Mouse (Mus musculus): ENCODE measurements around the gene Col27a1. TPM values are rescaled to one million over a fixed set of nuclear protein-coding genes. Genes with fewer than 3 reads are reported as not detected.
A peak's percentile ranks its signal among the peaks of the same experiment; 100 is the strongest.
"Not testable (repeated sequence)": the region's sequence is repeated elsewhere in the genome, so short reads cannot be mapped to it uniquely, and the experiment has no call there.

The Col27a1 gene
- polyA plus RNA-seq, 1 experiment from 2014 or later = 2.8 TPM

DNA sequence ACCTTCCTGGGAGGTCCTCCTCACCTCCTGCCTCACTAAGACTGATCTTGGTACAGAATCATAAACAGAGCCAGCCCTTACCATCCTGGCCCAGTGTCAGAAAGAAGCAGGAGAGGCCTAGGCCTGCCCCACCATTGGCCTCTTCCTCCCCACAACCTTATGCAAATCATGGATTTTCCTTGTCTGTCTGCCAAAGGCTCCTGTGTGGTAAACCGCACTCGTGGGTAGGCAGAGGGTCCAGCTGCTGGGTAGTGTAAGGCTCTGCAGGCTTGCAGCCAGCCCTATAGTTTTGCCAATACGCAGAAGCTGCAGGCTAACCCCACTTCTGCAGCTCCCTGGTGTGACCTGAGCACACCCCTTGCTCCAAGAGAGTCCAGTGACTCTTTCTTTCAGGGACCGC is 88.8 kb downstream of the Col27a1 start:
- DNase-seq (ENCODE audit: extremely low spot score, low spot score) = no peak
- H3K27ac ChIP-seq = no peak overlapping the region
- no peaks in the 10 kb centered on the region for H3K36me3 ChIP-seq (replicated peaks)
- no peak overlapping the region for H3K4me3 ChIP-seq
- H3K9me3 ChIP-seq = no peaks in the 10 kb centered on the region
- H3K4me1 ChIP-seq = peaks cover 2% of the 10 kb centered on the region; the same call in 1 of the 2 replicates
- 78% methylated on average over 4 of the region's 4 CpGs for WGBS
- H3K27me3 ChIP-seq (ENCODE audit: poor library complexity, severe bottlenecking) = no peaks in the 10 kb centered on the region

DNA sequence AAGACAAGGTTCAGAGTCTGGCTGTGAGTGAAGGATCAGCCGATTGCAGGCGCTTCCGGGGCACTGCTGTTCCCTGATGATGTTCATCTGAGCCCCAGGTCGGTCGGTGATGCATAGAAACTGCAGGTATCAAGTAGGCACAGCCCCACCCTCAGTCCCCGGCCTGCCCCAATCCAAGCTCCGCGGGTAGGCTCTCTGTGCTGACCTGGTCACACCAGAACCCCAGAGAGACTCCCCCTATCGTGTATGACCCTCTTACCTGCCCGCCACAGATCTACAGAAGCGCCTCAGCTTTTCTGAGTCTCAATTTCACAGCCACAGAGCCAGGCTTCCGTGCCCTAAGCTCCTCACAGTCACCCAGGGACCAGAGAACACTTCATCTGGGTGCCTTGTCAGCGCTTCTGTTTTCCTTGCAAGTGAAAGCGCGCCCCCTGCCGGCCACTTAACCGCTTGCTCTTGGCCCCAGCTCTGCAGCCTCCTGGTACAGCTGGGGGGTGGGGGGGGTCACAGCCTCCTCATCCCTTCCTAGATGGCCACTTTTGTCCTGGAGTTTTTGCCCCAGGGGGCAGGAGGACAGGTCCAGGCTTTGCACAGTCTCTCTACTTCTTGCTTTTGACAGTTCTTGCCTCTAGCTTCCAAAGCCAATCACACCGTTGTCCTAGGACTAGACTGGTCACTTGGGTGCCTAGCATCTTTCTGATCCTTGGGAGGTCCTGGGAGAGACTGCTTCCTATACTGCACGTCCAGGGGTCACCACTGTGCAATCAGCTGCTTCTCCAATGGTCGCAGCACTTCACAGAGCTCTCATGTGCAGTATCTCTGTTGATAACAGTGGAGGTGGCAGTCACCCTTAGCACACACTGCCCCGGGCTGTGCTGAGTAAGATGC is 93.6 kb downstream of the Col27a1 start:
- no peaks in the 10 kb centered on the region for H3K27me3 ChIP-seq (ENCODE audit: poor library complexity, severe bottlenecking)
- H3K27ac ChIP-seq = no peak overlapping the region
- 31% methylated on average over 21 of the region's 21 CpGs for WGBS
- peak; percentile 83 for DNase-seq (ENCODE audit: extremely low spot score, low spot score)
- H3K9me3 ChIP-seq = no peaks in the 10 kb centered on the region
- no peak overlapping the region for H3K4me3 ChIP-seq
- peaks cover 2% of the 10 kb centered on the region; the same call in 1 of the 2 replicates for H3K4me1 ChIP-seq
- no peaks in the 10 kb centered on the region for H3K36me3 ChIP-seq (replicated peaks)

DNA sequence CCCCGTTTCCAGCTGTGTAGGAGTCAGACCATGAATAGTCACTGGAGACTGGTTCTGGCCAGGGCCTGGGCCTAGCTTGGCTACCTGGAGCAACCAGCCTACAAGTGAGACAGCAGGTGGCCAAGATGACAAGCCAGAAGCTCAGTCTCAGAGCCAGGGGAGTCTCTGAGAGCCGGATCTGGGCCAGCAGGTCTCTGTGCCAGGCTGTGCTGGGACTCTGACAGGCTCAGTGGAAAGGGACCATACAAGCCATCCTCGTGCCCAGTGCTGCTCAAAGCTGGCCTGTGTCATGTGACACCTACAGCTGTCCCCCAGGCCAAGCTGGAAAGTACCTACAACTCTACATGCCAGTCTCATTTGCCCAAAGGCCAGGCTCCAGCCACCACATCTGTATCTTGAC is 94.5 kb downstream of the Col27a1 start:
- WGBS = 78% methylated on average over 3 of the region's 3 CpGs
- Histone ChIP-seq H3K36me3 (replicated peaks) (no peaks in the 10 kb centered on the region), H3K9me3 (no peaks in the 10 kb centered on the region), H3K27ac (no peak overlapping the region), H3K4me3 (no peak overlapping the region), H3K27me3 (ENCODE audit: poor library complexity, severe bottlenecking) (no peaks in the 10 kb centered on the region), H3K4me1 (peaks cover 2% of the 10 kb centered on the region; the same call in 1 of the 2 replicates)
- DNase-seq (ENCODE audit: extremely low spot score, low spot score) = no peak

DNA sequence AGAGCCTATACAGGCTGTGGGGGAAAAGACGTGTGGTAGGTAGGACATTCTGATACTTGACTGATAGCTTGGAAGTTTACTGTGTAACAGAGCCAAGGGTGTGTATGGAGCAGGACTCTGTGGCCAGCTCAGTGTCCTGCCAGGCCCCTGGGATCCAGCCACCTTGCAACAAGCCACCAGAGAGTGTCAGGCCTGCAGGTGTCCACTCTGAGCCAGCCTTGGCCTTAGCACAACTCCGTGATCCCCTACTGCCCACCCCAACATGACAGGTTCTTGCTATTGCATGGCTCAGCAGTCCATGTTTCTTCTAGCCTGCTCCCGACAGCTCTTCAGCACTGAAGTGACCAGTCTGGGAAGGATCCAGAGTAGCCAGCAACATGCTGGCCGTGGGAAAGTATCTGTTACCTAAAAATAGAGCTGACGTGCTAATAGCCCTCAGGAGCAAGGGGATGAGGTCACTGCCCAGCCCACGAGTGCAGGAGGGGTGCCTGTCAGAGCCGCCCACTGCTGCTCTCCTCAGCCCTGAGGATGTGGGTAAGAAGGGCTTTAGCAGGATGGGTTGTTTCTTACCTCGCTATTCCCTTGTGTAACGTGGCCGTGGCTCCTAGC is 96.5 kb downstream of the Col27a1 start:
- Histone ChIP-seq H3K4me1 (peaks cover 2% of the 10 kb centered on the region; the same call in 1 of the 2 replicates), H3K36me3 (replicated peaks) (no peaks in the 10 kb centered on the region), H3K4me3 (no peak overlapping the region), H3K9me3 (no peaks in the 10 kb centered on the region), H3K27ac (no peak overlapping the region), H3K27me3 (ENCODE audit: poor library complexity, severe bottlenecking) (no peaks in the 10 kb centered on the region)
- DNase-seq (ENCODE audit: extremely low spot score, low spot score) = no peak
- 75% methylated on average over 10 of the region's 10 CpGs for WGBS

DNA sequence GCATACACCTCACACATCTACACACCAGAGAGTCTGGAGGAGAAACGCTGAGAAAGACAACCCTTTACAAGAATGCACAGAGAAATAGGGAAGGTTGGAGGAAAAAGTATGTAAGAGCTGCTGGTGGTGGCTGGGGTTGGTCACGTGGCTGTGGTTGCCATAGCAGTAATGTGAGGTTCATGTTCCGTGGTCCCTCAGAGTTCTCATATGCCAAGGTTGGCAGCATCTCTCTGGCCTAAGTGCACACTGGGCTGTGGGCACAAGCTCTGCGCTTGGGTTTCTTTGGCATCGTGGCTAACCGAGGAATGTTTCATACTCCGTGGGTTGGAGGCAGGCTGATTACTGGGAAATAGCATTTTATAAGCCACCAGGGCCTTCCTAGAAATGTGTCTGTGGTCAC is 97.6 kb downstream of the Col27a1 start:
- WGBS = 94% methylated on average over 7 of the region's 7 CpGs
- Histone ChIP-seq H3K9me3 (no peaks in the 10 kb centered on the region), H3K27ac (no peak overlapping the region), H3K4me3 (no peak overlapping the region), H3K36me3 (replicated peaks) (0 out of 2 replicates have a peak, but pooled peaks cover 2% of the 10 kb centered on the region), H3K27me3 (ENCODE audit: poor library complexity, severe bottlenecking) (no peaks in the 10 kb centered on the region), H3K4me1 (peaks cover 2% of the 10 kb centered on the region; the same call in 1 of the 2 replicates)
- no peak for DNase-seq (ENCODE audit: extremely low spot score, low spot score)

DNA sequence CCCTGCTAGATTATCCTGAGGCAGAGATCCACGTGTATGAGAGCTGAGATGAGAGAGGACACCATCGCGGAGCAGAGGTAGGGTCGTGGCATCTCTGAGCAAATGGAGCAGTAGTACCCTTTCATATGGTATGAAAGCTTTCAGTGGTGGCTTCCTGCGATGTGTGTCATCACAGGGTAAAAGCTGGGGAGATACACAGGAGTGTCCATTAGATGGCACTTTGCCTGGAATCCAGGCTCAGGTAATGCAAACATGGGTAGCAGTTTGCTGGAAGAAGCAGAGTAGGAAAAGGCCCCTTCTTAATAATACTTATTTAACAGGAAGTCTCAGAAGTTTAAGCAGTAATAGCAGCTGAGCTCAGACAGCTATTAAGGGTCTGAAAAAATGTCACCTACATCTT is 100.3 kb downstream of the Col27a1 start:
- no peaks in the 10 kb centered on the region for H3K27me3 ChIP-seq (ENCODE audit: poor library complexity, severe bottlenecking)
- no peak overlapping the region for H3K27ac ChIP-seq
- WGBS = 73% methylated on average over 5 of the region's 5 CpGs
- no peaks in the 10 kb centered on the region for H3K4me1 ChIP-seq
- no peaks in the 10 kb centered on the region for H3K9me3 ChIP-seq
- 0 out of 2 replicates have a peak, but pooled peaks cover 5% of the 10 kb centered on the region for H3K36me3 ChIP-seq (replicated peaks)
- no peak overlapping the region for H3K4me3 ChIP-seq
- DNase-seq (ENCODE audit: extremely low spot score, low spot score) = no peak

DNA sequence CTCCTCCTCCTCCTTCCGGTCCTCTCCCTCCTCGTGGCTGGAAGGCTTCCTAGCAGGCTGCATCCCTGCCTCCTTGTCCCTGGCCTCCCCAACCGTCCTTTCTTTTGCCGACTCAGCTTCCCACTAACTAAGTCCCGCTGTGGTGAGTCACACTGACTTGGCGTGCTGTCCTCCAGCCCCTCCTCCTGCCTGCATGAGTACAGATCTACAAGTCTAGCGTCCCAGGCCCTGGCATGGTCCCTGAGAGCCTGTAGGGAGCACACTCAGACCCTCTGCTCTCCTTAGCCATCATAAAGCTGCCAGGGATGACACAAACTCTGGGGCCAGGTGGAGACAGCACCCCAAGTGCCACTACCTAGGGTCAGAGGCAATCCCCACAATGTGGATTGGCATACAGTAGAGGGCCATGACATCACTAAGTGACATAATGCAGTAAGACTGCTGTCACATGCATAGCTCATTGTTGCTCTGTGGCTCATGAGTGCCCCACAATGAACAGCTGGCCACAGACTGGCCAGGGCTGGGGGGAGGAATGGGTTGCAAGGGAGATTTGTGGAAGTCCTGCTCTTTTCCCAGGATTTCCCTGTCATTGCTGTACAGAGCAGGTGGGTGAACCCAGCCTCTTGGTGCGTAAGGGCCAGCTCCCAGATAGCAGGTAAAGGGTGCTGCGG is 102.4 kb downstream of the Col27a1 start:
- Histone ChIP-seq H3K27me3 (ENCODE audit: poor library complexity, severe bottlenecking) (no peaks in the 10 kb centered on the region), H3K9me3 (no peaks in the 10 kb centered on the region), H3K4me1 (no peaks in the 10 kb centered on the region), H3K4me3 (no peak overlapping the region), H3K27ac (no peak overlapping the region), H3K36me3 (replicated peaks) (peaks cover 6% of the 10 kb centered on the region)
- DNase-seq (ENCODE audit: extremely low spot score, low spot score) = no peak
- 80% methylated on average over 9 of the region's 9 CpGs for WGBS

DNA sequence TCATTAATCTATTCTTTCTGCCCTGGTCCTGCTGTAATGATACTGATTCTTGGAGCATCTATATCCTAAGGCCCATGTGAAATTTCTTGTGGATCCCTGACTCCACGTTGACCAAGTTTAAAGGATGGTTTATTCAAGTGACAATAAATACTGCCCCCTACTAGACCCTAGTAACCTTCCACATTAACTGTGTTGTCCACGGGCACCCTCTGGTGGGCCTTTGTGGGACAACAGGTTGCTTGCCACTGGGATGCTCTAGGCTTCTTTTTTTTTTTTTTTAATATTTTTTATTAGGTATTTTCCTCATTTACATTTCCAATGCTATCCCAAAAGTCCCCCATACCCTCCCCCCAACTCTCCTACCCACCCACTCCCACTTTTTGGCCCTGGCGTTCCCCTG is 105.8 kb downstream of the Col27a1 start:
- not testable (repeated sequence) for H3K27ac ChIP-seq; H3K9me3 ChIP-seq; H3K27me3 ChIP-seq (ENCODE audit: poor library complexity, severe bottlenecking); DNase-seq (ENCODE audit: extremely low spot score, low spot score); H3K4me3 ChIP-seq; H3K4me1 ChIP-seq
- 31% methylated on average over 3 of the region's 3 CpGs for WGBS
- H3K36me3 ChIP-seq (replicated peaks) = peaks cover 35% of the 10 kb centered on the region

DNA sequence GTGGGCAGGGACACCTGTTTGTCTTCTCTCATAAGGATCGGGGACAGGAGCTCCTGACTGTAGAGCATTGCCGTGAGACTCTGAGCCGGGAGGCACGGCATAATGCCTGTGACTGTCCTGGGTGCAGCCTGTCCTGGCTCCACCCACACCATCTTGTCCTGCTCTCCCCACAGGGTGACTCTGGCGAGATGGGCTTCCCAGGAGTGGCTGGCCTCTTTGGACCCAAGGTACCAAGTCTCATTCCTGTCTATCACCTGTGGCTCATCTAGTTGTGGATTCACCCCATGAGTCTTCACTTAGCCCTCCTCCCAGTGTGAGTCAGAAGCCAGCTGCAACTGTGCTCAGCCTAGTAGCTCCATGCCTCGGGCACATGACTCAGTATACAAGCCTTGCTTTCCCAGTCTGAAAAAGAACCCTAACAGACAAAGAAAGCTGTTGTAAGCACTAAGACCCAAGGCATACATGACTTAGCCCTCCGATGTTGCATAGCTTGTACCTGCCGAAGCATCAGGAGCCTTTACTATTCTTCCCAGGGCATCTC is 109.5 kb downstream of the Col27a1 start:
- Histone ChIP-seq H3K27me3 (ENCODE audit: poor library complexity, severe bottlenecking) (no peaks in the 10 kb centered on the region), H3K9me3 (no peaks in the 10 kb centered on the region), H3K4me3 (no peak overlapping the region), H3K4me1 (no peaks in the 10 kb centered on the region), H3K27ac (no peak overlapping the region), H3K36me3 (replicated peaks) (peaks cover 33% of the 10 kb centered on the region)
- 83% methylated on average over 8 of the region's 8 CpGs for WGBS
- no peak for DNase-seq (ENCODE audit: extremely low spot score, low spot score)

DNA sequence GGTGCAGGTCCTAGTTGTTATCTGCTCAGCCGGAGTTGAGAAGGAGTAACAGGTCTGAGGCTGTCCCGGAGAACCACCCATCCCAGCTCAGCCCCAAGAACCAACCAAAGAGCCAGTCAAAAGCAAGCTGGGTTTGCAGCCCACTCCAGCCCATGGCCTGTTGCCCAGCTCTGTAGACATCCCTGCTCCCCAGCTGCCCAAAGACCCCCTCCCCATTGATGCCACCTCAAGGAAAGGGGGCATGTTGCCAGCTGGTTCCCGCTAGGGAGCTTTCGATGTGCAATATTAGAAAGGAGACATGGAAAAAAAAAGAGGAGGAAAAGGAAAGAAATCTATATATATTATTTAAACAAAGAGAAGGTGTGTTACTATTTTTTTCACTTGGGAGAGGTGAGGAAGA is 119.6 kb downstream of the Col27a1 start:
- 95% methylated on average over 4 of the region's 4 CpGs for WGBS
- H3K27ac ChIP-seq = no peak overlapping the region

DNA sequence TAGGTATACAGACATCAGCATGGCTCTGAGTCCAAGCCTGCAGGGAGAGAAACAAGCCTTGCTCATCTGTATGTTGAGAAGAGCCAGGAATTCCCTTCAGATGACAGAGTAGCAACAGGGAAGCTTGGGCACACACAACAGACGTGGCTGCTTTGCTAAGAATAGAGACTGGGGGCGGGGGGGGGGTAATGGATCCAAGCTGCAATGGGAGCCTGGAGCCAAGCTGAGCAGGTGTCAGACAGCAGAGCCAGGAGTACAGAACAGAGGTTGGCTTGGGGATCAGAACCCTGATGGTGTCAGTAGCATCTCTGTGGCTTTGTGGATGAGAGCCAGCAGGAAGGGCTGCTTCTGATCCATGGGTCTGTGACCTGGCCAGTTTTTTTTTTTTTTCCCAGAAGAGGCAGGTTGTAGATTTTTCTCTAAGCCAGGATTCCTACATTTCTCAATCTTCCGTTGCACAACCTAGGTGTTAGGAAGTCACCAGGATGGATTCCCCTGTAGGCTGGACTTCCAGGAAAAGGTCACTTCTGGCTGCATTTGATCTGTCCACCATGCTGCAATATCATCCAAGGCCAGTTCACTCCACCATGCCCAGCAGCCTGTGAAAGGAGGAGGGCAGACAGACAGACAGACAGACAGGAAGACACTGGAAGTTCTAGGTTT is 124.7 kb downstream of the Col27a1 start:
- 80% methylated on average over 3 of the region's 3 CpGs for WGBS
- H3K27ac ChIP-seq = no peak overlapping the region
- no peak for DNase-seq (ENCODE audit: extremely low spot score, low spot score)
- H3K9me3 ChIP-seq = no peaks in the 10 kb centered on the region
- no peaks in the 10 kb centered on the region for H3K27me3 ChIP-seq (ENCODE audit: poor library complexity, severe bottlenecking)
- no peak overlapping the region for H3K4me3 ChIP-seq
- H3K36me3 ChIP-seq (replicated peaks) = no peaks in the 10 kb centered on the region
- H3K4me1 ChIP-seq = no peaks in the 10 kb centered on the region

More for the DNA sequence above, 119.6 kb downstream of the Col27a1 start:
- Histone ChIP-seq H3K4me3 (no peak overlapping the region), H3K27me3 (ENCODE audit: poor library complexity, severe bottlenecking) (no peaks in the 10 kb centered on the region), H3K9me3 (no peaks in the 10 kb centered on the region), H3K36me3 (replicated peaks) (peaks cover 24% of the 10 kb centered on the region), H3K4me1 (peaks cover 5% of the 10 kb centered on the region; the same call in 1 of the 2 replicates)
- no peak for DNase-seq (ENCODE audit: extremely low spot score, low spot score)

DNA sequence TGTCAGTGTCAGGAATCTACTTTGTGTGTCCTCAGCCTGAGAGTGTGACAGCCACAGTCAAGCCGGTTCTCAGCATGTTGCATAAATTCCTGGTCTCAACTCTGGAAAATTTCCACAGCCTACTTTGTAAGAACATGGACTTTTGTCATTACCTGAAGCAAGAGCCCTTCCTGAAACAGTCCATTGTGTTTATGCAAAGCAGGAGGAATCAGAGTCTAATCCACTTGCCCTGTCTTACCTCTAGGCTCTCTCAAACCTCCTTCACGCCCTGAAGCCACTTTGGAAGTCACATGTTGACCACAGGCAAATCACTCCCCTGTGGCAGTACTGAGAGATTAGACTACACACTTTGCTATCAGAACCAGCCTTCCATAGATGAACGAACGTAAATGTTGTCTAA is 128.7 kb downstream of the Col27a1 start:
- H3K27me3 ChIP-seq (ENCODE audit: poor library complexity, severe bottlenecking) = no peaks in the 10 kb centered on the region
- no peak for DNase-seq (ENCODE audit: extremely low spot score, low spot score)
- no peak overlapping the region for H3K27ac ChIP-seq
- WGBS = 73% methylated on average over 4 of the region's 4 CpGs
- no peaks in the 10 kb centered on the region for H3K36me3 ChIP-seq (replicated peaks)
- no peak overlapping the region for H3K4me3 ChIP-seq
- H3K4me1 ChIP-seq = no peaks in the 10 kb centered on the region
- no peaks in the 10 kb centered on the region for H3K9me3 ChIP-seq

All from forebrain, embryonic 10.5 days (tissue).